Mouse (Mus musculus) skeletal muscle tissue, adult 2 months (tissue): ENCODE results near the gene Nfkbil1.

Experiments
- DNase-seq: peaks from one replicate; pipeline ENCODE4 v3.0.0-alpha.2; 2012; ENCODE audit warnings: low read depth, low spot score

Nfkbil1 gene

DNA sequence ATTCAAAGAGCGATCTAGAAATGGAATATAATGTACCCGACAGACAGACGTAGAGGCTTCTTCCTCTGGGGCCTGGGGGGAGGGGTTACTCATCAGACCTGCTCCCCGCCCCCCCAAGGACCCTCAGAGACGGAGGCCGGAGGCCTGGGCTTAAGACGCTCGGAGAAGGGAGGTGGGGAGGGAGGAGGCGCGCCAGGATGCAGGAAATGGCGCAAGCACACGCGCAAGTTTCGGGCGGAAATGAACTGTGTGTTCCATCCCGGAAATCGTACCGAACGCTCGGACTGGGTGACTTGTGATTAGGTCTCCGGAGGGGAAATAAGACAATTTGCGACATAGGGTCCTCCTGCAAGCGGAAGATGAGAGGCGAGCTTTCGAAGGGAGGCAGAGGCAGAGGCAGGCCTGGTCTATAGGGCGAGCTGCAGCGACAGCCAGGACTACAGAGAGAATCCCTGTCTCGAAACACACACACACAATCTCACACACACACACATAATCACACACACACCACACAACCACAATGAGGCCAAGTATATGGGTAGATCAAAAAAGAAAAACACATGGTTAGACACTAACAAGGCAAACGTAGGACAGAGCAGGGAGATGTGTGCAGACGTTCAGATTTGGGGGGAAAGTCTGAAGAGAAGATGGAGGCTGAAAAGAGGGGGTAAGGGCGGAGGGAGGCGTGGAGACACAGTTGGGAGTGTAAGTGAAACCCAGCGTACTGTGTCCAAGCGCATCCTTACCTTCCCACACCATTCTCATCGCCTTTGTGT lies at the start of gene Nfkbil1:
Gene Nfkbil1, minus strand, starts transcription at position 179 of the 776 bp plus-strand sequence.
- DNase-seq: peak; percentile 92

GRCm38 (mm10) chr17:35280276-35280675 lies 44.7 kb upstream of the Nfkbil1 start:
- no peak for DNase-seq

DNA sequence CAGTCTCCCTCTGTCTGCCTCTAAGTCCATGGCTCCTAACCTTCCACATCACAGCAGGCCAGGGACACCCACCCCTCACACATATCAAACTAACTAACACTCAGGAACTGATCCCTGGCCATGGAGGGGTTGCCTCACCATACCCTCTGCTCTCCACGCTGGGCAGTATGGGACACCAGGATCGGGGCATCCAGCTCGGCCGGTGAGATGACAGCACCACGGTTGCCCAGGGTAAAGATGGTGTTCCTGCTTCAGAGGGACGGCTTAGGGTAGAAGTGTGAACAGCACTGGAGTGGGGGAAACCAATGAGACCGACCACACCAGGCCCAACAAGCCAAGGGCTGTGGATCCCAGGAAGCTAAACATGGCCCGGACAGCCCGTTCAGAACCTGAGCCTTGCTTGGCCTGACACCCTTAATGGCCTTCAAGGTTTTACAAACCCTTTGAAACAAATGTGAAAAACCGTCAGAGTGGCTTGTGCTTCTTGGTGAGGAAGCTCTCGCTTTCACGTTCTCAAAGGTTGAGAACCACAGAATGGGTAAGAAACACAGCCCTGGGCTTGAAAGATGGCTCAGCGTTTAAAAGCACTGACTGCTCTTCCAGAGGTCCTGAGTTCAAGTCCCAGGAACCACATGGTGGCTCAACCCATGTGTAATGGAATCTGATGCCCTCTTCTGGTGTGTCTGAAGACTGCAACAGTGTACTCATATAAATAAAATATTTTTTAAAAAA lies 43.5 kb upstream of the Nfkbil1 start:
- DNase-seq: no peak

- no peak for DNase-seq
Observed at GRCm38 (mm10) chr17:35278049-35278448, 42.5 kb upstream of the Nfkbil1 start.

DNA sequence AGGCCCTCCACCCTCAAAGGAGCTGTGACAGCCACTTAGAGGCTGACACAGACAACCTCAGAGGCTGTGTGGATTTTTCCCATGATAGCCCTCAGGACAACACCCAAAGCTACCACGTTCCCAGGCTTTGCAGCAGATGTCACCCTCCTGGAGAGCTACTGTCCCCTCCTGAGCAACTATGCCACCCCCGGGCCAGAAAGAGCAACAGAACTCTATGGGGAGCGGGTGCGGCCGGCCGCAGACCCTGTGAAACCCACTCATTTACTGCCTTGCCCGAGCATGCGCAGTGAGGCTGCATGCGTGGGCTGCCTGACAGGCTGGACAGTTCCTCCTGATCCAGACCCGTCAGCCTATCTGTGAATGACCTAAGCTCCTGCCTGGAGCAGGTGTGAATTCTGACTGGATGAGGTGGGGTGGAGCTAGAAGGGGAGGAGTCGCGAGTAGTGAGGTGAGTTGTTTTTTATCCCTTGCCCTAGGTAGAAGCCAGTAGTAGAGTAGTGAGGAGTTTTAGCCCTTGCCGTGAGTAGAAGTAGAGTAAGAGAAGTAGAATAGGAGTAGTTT lies 40.8 kb upstream of the Nfkbil1 start:
- DNase-seq: no peak

DNA sequence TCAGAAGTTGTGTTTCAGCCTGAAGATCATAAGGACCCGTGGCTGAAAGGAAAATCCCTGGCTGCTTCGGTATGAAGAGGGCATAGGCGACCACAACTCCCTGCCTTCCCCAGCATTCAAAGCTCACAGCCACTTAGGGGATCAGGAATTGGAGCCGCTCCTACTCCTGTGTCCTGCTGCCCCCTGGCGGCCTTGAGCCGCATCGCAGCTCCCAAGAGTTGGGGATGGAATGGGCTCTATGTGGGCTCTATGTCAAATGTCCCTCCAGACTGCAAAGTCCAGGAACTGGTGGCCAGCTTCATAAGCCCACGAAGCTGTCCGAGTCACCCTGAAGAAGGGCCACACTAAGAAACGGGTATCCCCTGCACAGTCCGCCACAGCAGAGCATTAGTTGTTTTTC lies 39.2 kb upstream of the Nfkbil1 start:
- DNase-seq: peak; percentile 69

GRCm38 (mm10) chr17:35272249-35272648 lies 36.7 kb upstream of the Nfkbil1 start:
- DNase-seq: no peak

GRCm38 (mm10) chr17:35269653-35270347 lies 34.2 kb upstream of the Nfkbil1 start:
- no peak for DNase-seq

GRCm38 (mm10) chr17:35267399-35268086 lies 32.0 kb upstream of the Nfkbil1 start:
- DNase-seq: no peak

DNA sequence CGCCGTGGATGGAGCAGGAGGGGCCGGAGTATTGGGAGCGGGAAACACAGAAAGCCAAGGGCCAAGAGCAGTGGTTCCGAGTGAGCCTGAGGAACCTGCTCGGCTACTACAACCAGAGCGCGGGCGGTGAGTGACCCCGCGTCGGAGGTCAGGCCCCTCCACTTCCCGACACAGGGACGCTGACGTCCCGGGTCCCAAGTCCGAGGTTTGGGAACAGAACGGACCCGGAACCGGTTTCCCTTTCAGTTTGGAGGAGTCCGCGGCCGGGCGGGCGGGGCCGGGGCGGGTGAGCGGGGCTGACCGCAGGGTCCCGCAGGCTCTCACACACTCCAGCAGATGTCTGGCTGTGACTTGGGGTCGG lies 27.9 kb upstream of the Nfkbil1 start:
- DNase-seq: no peak

GRCm38 (mm10) chr17:35262664-35263522 lies 27.3 kb upstream of the Nfkbil1 start, which contains the start of gene H2-D1:
H2-D1 (plus strand) TSS chr17:35262730.
- peak; percentile 96 for DNase-seq

DNA sequence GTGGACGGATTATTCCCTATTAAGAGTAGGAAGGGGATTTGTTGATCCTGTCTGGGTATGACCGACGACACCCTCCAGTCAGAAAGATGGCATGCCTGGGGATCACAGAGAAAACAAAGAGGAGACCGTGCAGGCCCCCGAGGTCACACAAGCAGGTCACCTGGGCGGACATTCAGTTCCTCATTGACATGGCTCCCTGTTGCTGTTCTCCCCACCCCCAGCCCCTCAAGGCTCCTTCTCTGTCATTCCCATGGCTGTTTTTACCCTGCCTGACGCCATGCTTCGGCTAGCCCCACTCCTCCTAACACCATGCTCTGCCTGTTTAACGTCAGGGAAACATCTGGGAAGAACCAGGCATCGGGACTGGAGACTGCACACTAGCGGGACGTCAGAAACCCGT lies 26.1 kb upstream of the Nfkbil1 start:
- DNase-seq: no peak

DNA sequence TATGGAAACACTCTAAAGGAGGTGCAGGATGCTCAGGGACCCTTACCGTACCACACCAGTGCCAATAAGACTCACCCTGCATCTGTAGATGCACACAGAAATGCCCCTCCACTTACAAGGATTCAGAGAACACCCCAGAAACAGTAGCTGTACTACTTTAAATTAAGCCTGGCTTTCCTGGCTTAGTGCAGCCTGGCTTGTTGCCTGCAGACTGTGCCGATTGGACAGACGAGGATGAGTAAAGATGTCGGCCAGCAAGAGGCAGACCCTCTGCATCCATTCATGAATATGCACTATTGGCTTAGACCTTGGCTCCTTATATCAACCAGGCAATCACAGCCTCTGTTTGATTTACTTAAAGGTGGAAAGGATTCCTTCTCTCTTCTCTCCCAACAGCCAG lies 24.0 kb upstream of the Nfkbil1 start:
- no peak for DNase-seq

DNA sequence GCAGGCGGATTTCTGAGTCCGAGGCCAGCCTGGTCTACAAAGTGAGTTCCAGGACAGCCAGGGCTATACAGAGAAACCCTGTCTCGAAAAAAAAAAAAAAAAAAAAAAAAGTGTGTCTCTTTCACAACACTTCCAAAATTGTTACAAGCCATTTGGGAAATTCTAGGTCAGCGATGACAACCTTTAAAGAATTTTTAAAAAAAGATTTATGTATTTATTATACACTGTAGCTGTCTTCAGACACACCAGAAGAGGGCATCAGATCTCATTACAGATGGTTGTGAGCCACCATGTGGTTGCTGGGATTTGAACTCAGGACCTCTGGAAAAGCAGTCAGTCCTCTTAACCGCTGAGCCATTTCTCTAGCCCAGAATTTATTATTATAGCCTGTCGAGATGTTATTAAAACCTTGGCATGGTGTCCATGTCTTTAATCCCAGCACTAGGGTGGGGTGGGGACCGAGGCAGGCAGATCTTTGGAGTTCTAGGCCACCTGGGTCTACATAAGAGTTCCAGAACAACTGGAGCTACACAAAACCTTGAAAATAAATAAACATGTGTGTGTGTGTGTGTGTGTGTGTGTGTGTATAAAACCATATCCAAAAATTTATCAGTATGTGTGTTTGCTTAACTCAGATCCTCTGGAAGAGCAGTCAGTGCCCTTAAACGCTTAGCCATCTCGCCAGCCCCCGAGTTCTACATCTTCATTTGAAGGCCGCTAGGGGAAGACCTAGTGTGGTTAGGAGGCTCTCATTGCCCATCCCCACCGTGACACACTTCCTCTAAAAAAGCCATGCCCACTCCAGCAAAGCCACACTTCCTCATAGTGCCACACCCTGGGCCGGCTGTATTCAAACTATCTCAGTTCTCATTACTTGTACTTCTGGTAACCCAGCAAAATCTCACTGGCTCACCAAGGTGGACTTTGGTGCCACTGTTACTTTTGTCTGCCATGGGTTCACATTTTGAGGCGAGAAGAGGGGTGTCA lies 23.2 kb upstream of the Nfkbil1 start:
- DNase-seq: peak; percentile 70

GRCm38 (mm10) chr17:35257824-35258491 lies 22.4 kb upstream of the Nfkbil1 start:
- peak; percentile 95 for DNase-seq

DNA sequence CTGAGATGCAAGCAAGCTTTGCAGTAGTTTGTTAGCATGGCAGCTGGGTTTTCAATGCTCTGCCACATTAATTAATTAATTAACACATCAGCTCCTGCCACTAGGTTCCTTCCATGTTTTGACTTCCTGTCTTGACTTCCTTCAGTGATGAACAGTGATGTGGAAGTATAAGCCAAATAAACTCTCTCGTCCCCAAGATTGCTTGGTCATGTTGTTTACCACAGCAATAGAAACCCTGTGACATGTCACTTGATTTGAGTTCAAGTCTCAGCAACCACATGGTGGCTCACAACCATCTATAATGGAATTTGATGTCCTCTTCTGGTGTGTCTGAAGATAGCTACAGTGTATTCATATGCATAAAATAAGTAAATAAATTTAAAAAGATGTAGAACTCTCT lies 21.8 kb upstream of the Nfkbil1 start:
- no peak for DNase-seq

DNA sequence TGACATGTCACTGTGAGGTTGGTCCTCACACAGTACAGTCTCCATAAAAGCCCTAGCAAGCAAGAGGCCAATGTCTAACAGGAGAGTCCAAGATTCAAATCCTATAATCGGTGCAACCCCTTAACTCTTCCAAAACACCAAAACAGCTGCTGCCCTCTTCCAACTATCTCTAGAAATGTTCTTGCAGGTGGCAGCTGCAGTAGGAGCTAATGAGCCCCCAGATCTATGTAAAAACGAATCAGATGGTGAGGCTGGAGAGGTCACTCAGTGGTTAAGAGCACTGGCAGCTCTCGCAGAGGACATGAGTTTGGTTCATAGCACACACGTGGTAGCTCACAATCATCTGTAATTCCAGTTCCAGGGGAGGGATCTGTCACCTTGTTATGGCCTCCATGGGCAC lies 20.1 kb upstream of the Nfkbil1 start:
- no peak for DNase-seq

GRCm38 (mm10) chr17:35255301-35255700 lies 19.7 kb upstream of the Nfkbil1 start:
- DNase-seq: no peak
